Comparison of ENCODE assay signal across 13 mouse cellular contexts in the genomic region with DNA sequence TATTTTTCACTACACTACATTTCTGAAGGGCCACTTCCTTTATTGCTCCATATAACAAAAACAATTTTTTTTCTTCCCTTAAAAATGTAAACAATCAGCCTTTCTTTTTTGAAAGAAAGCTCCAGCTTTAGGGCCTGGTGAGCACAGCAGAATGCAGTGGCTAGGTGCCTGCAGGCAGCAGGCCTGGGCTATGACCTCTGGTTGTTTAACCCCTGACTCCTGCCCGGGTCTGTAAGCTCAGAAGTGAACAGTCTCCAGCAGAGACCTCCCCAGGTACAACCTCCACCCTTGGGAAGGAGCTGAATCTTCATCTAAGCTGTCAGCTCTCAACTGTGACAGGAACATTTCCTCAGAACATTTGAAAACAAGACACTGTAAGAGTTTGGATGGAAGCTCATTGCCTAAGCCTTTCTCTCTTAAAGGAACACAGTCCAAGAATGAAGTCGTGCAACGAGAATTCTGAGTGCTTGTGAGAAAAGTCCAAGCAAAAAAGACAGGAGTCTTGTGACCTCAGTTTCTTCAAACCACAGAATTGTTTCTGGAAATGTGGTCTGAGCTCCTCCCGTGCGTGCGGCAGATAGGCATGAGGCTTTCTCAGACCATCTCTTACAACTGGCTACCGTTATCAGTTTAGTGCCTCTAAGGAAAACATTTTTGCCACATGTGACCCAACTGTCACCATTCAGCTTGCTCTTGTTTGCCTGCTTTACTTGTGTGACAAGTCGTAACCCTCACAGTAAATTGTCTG. TPM values are rescaled to one million over a fixed set of nuclear protein-coding genes. Genes with fewer than 3 reads are reported as not detected.
DNase-seq lines count a peak whose midpoint lies in the region; ATAC-seq and TF ChIP-seq lines count a peak whose summit lies in the region.
"Had no signal": no experiment of that assay in that cellular context is flagged by ENCODE, and none has a peak within 500 bp of the region (broad histone marks: within the 10 kb centered on the region; RNA-seq: fewer than 3 reads in every experiment).

No protein-coding gene starts in this region.

- H3K4me3 ChIP-seq in lung, embryonic 16.5 days (ENCODE audit: low read length), result no peak overlapping the region
- H3K4me3 ChIP-seq in lung, postnatal 0 days (ENCODE audit: low read depth, low read length), result no peak overlapping the region
- no peak overlapping the region for H3K4me3 ChIP-seq in liver, embryonic 12.5 days
- H3K4me3 ChIP-seq: embryonic facial prominence, embryonic 15.5 days; heart, embryonic 10.5 days; limb, embryonic 10.5 days had no signal

- no peak overlapping the region for H3K4me2 ChIP-seq in lung, embryonic 16.5 days (ENCODE audit: low read depth, low read length)
- H3K4me2 ChIP-seq in lung, postnatal 0 days (replicated peaks; ENCODE audit: low read depth, low read length), result no peak overlapping the region
- peak overlapping the region; percentile 39 for H3K4me2 ChIP-seq in liver, embryonic 12.5 days
- H3K4me2 ChIP-seq: embryonic facial prominence, embryonic 15.5 days had no signal

- no peaks in the 10 kb centered on the region; the same call in 1 of the 2 replicates for H3K4me1 ChIP-seq in lung, embryonic 16.5 days (replicated peaks; ENCODE audit: control insufficient read depth, insufficient read depth, low read length)
- no peaks in the 10 kb centered on the region for H3K4me1 ChIP-seq in lung, postnatal 0 days (ENCODE audit: insufficient read depth, low read depth, low read length)
- H3K4me1 ChIP-seq in liver, embryonic 12.5 days, result peaks cover 18% of the 10 kb centered on the region
- H3K4me1 ChIP-seq: embryonic facial prominence, embryonic 15.5 days; heart, embryonic 10.5 days; limb, embryonic 10.5 days had no signal

- peak overlapping the region; percentile 85 for H3K27ac ChIP-seq in lung, embryonic 16.5 days (ENCODE audit: low read length)
- H3K27ac ChIP-seq in lung, postnatal 0 days (ENCODE audit: low read length), result no peak overlapping the region
- H3K27ac ChIP-seq in liver, embryonic 12.5 days, result peak overlapping the region; percentile 87
- H3K27ac ChIP-seq: embryonic facial prominence, embryonic 15.5 days; heart, embryonic 10.5 days; hindbrain, postnatal 0 days; limb, embryonic 10.5 days; stomach, postnatal 0 days had no signal

- no peak for DNase-seq in lung, postnatal 0 days (ENCODE audit: low spot score)
- DNase-seq in adipocyte (ENCODE audit: low spot score), result peak; percentile 47
- no peak for DNase-seq in spleen, adult 18-20 months
- DNase-seq in adrenal gland, adult 18-20 months (ENCODE audit: low spot score in 2 of 2), result no peak
- DNase-seq in testis, postnatal 14 days (ENCODE audit: low spot score), result no peak

- no peak overlapping the region for H3K9ac ChIP-seq in lung, embryonic 16.5 days (ENCODE audit: low read length)
- no peak overlapping the region for H3K9ac ChIP-seq in lung, postnatal 0 days (replicated peaks; ENCODE audit: low read depth)
- H3K9ac ChIP-seq in liver, embryonic 12.5 days, result 0 out of 2 replicates have a peak overlapping the region, but pooled peaks have one; percentile 19
- H3K9ac ChIP-seq: embryonic facial prominence, embryonic 15.5 days had no signal

- no peak for TF ChIP-seq CTCF in lung, postnatal 0 days (IDR thresholded peaks at IDR 0.05)

- TF ChIP-seq EP300 in lung, postnatal 0 days (IDR thresholded peaks at IDR 0.05), result no peak

- peaks cover 3% of the 10 kb centered on the region; the same call in 1 of the 2 replicates for H3K9me3 ChIP-seq in lung, embryonic 16.5 days (ENCODE audit: control insufficient read depth, low read length)
- no peaks in the 10 kb centered on the region for H3K9me3 ChIP-seq in lung, postnatal 0 days (ENCODE audit: low read length)
- H3K9me3 ChIP-seq in liver, embryonic 12.5 days (replicated peaks), result no peaks in the 10 kb centered on the region
- H3K9me3 ChIP-seq: embryonic facial prominence, embryonic 15.5 days; heart, embryonic 10.5 days; limb, embryonic 10.5 days had no signal

- WGBS in lung, embryonic 16.5 days, result 50% methylated on average over 8 of the region's 8 CpGs
- whole genome bisulfite sequencing in lung, postnatal 0 days, result 47% methylated on average over 8 of the region's 8 CpGs
- WGBS in liver, embryonic 12.5 days (ENCODE audit: insufficient replicate concordance), result 19% methylated on average over 8 of the region's 8 CpGs

- H3K36me3 ChIP-seq in lung, embryonic 16.5 days (ENCODE audit: control insufficient read depth, insufficient read depth, low read length), result no peaks in the 10 kb centered on the region
- H3K36me3 ChIP-seq in lung, postnatal 0 days (ENCODE audit: insufficient read depth, low read length), result no peaks in the 10 kb centered on the region
- H3K36me3 ChIP-seq in liver, embryonic 12.5 days, result no peaks in the 10 kb centered on the region
- H3K36me3 ChIP-seq: embryonic facial prominence, embryonic 15.5 days; heart, embryonic 10.5 days; limb, embryonic 10.5 days had no signal

- peak; percentile 57 for ATAC-seq in lung, embryonic 16.5 days (ENCODE audit: low read depth)
- no peak for ATAC-seq in lung, postnatal 0 days
- peak; percentile 88 for ATAC-seq in liver, embryonic 12.5 days
- ATAC-seq: forebrain, embryonic 16.5 days; hindbrain, postnatal 0 days had no signal

- H3K27me3 ChIP-seq in lung, embryonic 16.5 days (ENCODE audit: control insufficient read depth, insufficient read depth, low read depth, low read length), result no peaks in the 10 kb centered on the region
- H3K27me3 ChIP-seq in lung, postnatal 0 days (replicated peaks; ENCODE audit: insufficient read depth, low read length), result no peaks in the 10 kb centered on the region
- H3K27me3 ChIP-seq in liver, embryonic 12.5 days (replicated peaks), result no peaks in the 10 kb centered on the region
- H3K27me3 ChIP-seq: embryonic facial prominence, embryonic 15.5 days had no signal

RNA-seq across cellular contexts. Expression of a gene that starts 8.8 kb away (rescaled TPM):
- 6.9 and 7.2 TPM in 2 replicates for polyA plus RNA-seq in lung, embryonic 16.5 days (2015; fragmentation: Nextera tagmentation; extraction: Ambion mirVana)
- polyA plus RNA-seq in lung, postnatal 0 days (2015; fragmentation: Nextera tagmentation; extraction: Ambion mirVana), result 3.3 and 4.0 TPM in 2 replicates
- polyA plus RNA-seq in liver, embryonic 12.5 days (2016; fragmentation: Nextera tagmentation; extraction: Ambion mirVana), result 5.2 and 5.9 TPM in 2 replicates
- 1 to 10 TPM; 4.5 to 4.6 TPM for total RNA-seq in adrenal gland, adult 18-20 months (2021)

RNA-seq across cellular contexts. Expression of a gene that starts 8.9 kb away (rescaled TPM):
- polyA plus RNA-seq in lung, embryonic 16.5 days (2015; fragmentation: Nextera tagmentation; extraction: Ambion mirVana), result 9.2 and 10.0 TPM in 2 replicates
- 6.5 and 7.1 TPM in 2 replicates for polyA plus RNA-seq in lung, postnatal 0 days (2015; fragmentation: Nextera tagmentation; extraction: Ambion mirVana)
- polyA plus RNA-seq in liver, embryonic 12.5 days (2016; fragmentation: Nextera tagmentation; extraction: Ambion mirVana), result 1.7 and 2.3 TPM in 2 replicates
- 1 to 10 TPM; 3.5 to 6.7 TPM for total RNA-seq in adrenal gland, adult 18-20 months (2021)

RNA-seq across cellular contexts. Expression of a gene that starts 44.6 kb away (rescaled TPM):
- polyA plus RNA-seq in lung, embryonic 16.5 days (2015; fragmentation: Nextera tagmentation; extraction: Ambion mirVana), result 2.8 and 3.1 TPM in 2 replicates
- polyA plus RNA-seq in lung, postnatal 0 days (2015; fragmentation: Nextera tagmentation; extraction: Ambion mirVana), result 1.5 and 2.1 TPM in 2 replicates
- 0.25 and 0.30 TPM in 2 replicates for polyA plus RNA-seq in liver, embryonic 12.5 days (2016; fragmentation: Nextera tagmentation; extraction: Ambion mirVana)
- total RNA-seq in adrenal gland, adult 18-20 months (2021), result 1 to 10 TPM; 2.8 to 8.0 TPM
